ENCODE assay signal across 24 mouse cellular contexts in the genomic region with DNA sequence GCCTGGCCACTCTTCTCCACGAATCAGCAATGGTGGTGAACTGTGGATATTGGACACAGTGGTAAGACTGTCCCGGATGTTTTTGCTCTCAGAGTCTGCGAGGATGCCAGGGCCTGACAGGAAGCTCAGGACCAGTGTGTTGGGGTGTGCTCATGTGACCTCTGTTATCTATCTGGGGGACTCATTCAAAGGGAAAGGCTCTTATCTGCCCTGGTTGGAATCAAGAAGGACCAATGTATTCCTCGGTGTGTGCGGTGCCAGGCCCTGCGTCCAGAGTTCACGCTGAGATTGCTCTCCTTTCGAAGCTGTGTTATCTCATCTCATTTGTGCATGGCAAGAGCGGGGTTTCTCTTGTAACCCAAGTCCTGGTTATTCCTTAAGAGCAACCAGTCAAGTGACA. TPM values are rescaled to one million over a fixed set of nuclear protein-coding genes. Genes with fewer than 3 reads are reported as not detected.
DNase-seq lines count a peak whose midpoint lies in the region; ATAC-seq and TF ChIP-seq lines count a peak whose summit lies in the region.
"Had no signal": no experiment of that assay in that cellular context is flagged by ENCODE, and none has a peak within 500 bp of the region (broad histone marks: within the 10 kb centered on the region; RNA-seq: fewer than 3 reads in every experiment).

No protein-coding gene starts in this region.

- no peak for TF ChIP-seq CTCF in liver, postnatal 0 days (IDR thresholded peaks at IDR 0.05; ENCODE audit: low read depth)
- no peak for TF ChIP-seq CTCF in intestine, postnatal 0 days (IDR thresholded peaks at IDR 0.05; ENCODE audit: low read depth)

- H3K4me2 ChIP-seq in liver, postnatal 0 days (ENCODE audit: low read depth, low read length): peak overlapping the region; percentile 31
- H3K4me2 ChIP-seq in liver, embryonic 12.5 days: no peak overlapping the region
- no peak overlapping the region for H3K4me2 ChIP-seq in intestine, postnatal 0 days (replicated peaks; ENCODE audit: low read depth)
- no peak overlapping the region for H3K4me2 ChIP-seq in midbrain, embryonic 11.5 days
- H3K4me2 ChIP-seq in forebrain, embryonic 13.5 days: no peak overlapping the region
- H3K4me2 ChIP-seq: heart, embryonic 11.5 days; hindbrain, embryonic 12.5 days; hindbrain, embryonic 15.5 days had no signal

- H3K9me3 ChIP-seq in liver, postnatal 0 days (ENCODE audit: low read length): no peaks in the 10 kb centered on the region
- H3K9me3 ChIP-seq in liver, embryonic 12.5 days (replicated peaks): no peaks in the 10 kb centered on the region
- H3K9me3 ChIP-seq in intestine, postnatal 0 days (ENCODE audit: control insufficient read depth): no peaks in the 10 kb centered on the region
- no peaks in the 10 kb centered on the region for H3K9me3 ChIP-seq in midbrain, embryonic 11.5 days (ENCODE audit: control insufficient read depth, low read length)
- no peaks in the 10 kb centered on the region for H3K9me3 ChIP-seq in forebrain, embryonic 13.5 days (replicated peaks)
- H3K9me3 ChIP-seq: forebrain, embryonic 10.5 days; G1E; hindbrain, embryonic 12.5 days; hindbrain, embryonic 15.5 days had no signal

- ATAC-seq in liver, postnatal 0 days: no peak
- ATAC-seq in liver, embryonic 12.5 days: no peak
- peak; percentile 55 for ATAC-seq in intestine, postnatal 0 days
- ATAC-seq in midbrain, embryonic 11.5 days (ENCODE audit: low FRiP score): no peak
- no peak for ATAC-seq in forebrain, embryonic 13.5 days
- ATAC-seq: forebrain, embryonic 14.5 days; forebrain, postnatal 0 days; Patski had no signal

- peak overlapping the region; percentile 95 for H3K27ac ChIP-seq in liver, postnatal 0 days (ENCODE audit: low read depth)
- H3K27ac ChIP-seq in liver, embryonic 12.5 days: no peak overlapping the region
- H3K27ac ChIP-seq in intestine, postnatal 0 days (ENCODE audit: low read depth, low read length): peak overlapping the region; percentile 65
- H3K27ac ChIP-seq in midbrain, embryonic 11.5 days (ENCODE audit: low read depth, low read length): no peak overlapping the region
- H3K27ac ChIP-seq in forebrain, embryonic 13.5 days: no peak overlapping the region
- H3K27ac ChIP-seq: forebrain, embryonic 10.5 days; gastrocnemius, adult 2 months; heart, adult 2 months; hindbrain, embryonic 12.5 days; hindbrain, embryonic 15.5 days had no signal

- H3K4me3 ChIP-seq in liver, postnatal 0 days (ENCODE audit: low read depth, low read length): no peak overlapping the region
- H3K4me3 ChIP-seq in liver, embryonic 12.5 days: no peak overlapping the region
- H3K4me3 ChIP-seq in intestine, postnatal 0 days (ENCODE audit: low read depth, low read length): no peak overlapping the region
- no peak overlapping the region for H3K4me3 ChIP-seq in midbrain, embryonic 11.5 days (ENCODE audit: low read depth, low read length)
- H3K4me3 ChIP-seq in forebrain, embryonic 13.5 days: no peak overlapping the region
- H3K4me3 ChIP-seq: forebrain, embryonic 10.5 days; gastrocnemius, adult 2 months; heart, adult 2 months; hindbrain, embryonic 12.5 days; hindbrain, embryonic 15.5 days had no signal

- H3K4me1 ChIP-seq in liver, postnatal 0 days (ENCODE audit: insufficient read depth): peaks cover 6% of the 10 kb centered on the region
- H3K4me1 ChIP-seq in liver, embryonic 12.5 days: no peaks in the 10 kb centered on the region
- peaks cover 7% of the 10 kb centered on the region; the same call in 1 of the 2 replicates for H3K4me1 ChIP-seq in intestine, postnatal 0 days (replicated peaks; ENCODE audit: control insufficient read depth, insufficient read depth, low read length)
- H3K4me1 ChIP-seq in midbrain, embryonic 11.5 days (ENCODE audit: control insufficient read depth, insufficient read depth, low read length): no peaks in the 10 kb centered on the region
- H3K4me1 ChIP-seq in forebrain, embryonic 13.5 days: no peaks in the 10 kb centered on the region
- H3K4me1 ChIP-seq: forebrain, embryonic 10.5 days; hindbrain, embryonic 12.5 days; hindbrain, embryonic 15.5 days had no signal

- no peak for TF ChIP-seq EP300 in liver, postnatal 0 days (IDR thresholded peaks at IDR 0.05; ENCODE audit: low read depth)

- DNase-seq in kidney, adult 18-20 months: peak; percentile 30
- no peak for DNase-seq in kidney, postnatal 10 days
- DNase-seq in liver, postnatal 0 days: no peak
- no peak for DNase-seq in midbrain, embryonic 11.5 days (ENCODE audit: low spot score, missing footprints)
- DNase-seq: adrenal gland, adult 2 months; adrenal gland, postnatal 14 days; B cell, adult 2 months; cerebellum, adult 11-12 months; cerebellum, adult 9-10 months; cerebellum, postnatal 14 days; forebrain, postnatal 0 days; gastrocnemius, adult 2 months; gastrocnemius, postnatal 14 days had no signal

- H3K9ac ChIP-seq in liver, postnatal 0 days (replicated peaks): no peak overlapping the region
- no peak overlapping the region for H3K9ac ChIP-seq in liver, embryonic 12.5 days
- H3K9ac ChIP-seq in intestine, postnatal 0 days (ENCODE audit: low read depth, low read length): no peak overlapping the region
- H3K9ac ChIP-seq in midbrain, embryonic 11.5 days (ENCODE audit: low read length): no peak overlapping the region
- H3K9ac ChIP-seq in forebrain, embryonic 13.5 days: no peak overlapping the region
- H3K9ac ChIP-seq: forebrain, postnatal 0 days; hindbrain, embryonic 12.5 days; hindbrain, embryonic 15.5 days had no signal

- WGBS in liver, postnatal 0 days (ENCODE audit: insufficient replicate concordance): 55% methylated on average over 9 of the region's 9 CpGs
- WGBS in liver, embryonic 12.5 days (ENCODE audit: insufficient replicate concordance): 69% methylated on average over 9 of the region's 9 CpGs
- 43% methylated on average over 9 of the region's 9 CpGs for WGBS in intestine, postnatal 0 days
- 95% methylated on average over 9 of the region's 9 CpGs for WGBS in midbrain, embryonic 11.5 days
- WGBS in forebrain, embryonic 13.5 days: 91% methylated on average over 9 of the region's 9 CpGs

- H3K27me3 ChIP-seq in liver, postnatal 0 days (ENCODE audit: insufficient read depth, low read length): no peaks in the 10 kb centered on the region
- H3K27me3 ChIP-seq in liver, embryonic 12.5 days (replicated peaks): no peaks in the 10 kb centered on the region
- no peaks in the 10 kb centered on the region for H3K27me3 ChIP-seq in intestine, postnatal 0 days (replicated peaks; ENCODE audit: control insufficient read depth, insufficient read depth, low read length)
- no peaks in the 10 kb centered on the region for H3K27me3 ChIP-seq in midbrain, embryonic 11.5 days (ENCODE audit: control insufficient read depth, insufficient read depth, low read length)
- H3K27me3 ChIP-seq in forebrain, embryonic 13.5 days: no peaks in the 10 kb centered on the region
- H3K27me3 ChIP-seq: hindbrain, embryonic 12.5 days; hindbrain, embryonic 15.5 days; Patski had no signal

- H3K36me3 ChIP-seq in liver, postnatal 0 days (replicated peaks; ENCODE audit: insufficient read depth, low read length): peaks cover 3% of the 10 kb centered on the region; the same call in 1 of the 2 replicates
- no peaks in the 10 kb centered on the region for H3K36me3 ChIP-seq in liver, embryonic 12.5 days
- peaks cover 3% of the 10 kb centered on the region; the same call in 1 of the 2 replicates for H3K36me3 ChIP-seq in intestine, postnatal 0 days (ENCODE audit: control insufficient read depth, insufficient read depth)
- H3K36me3 ChIP-seq in midbrain, embryonic 11.5 days (ENCODE audit: control insufficient read depth, insufficient read depth, low read length): no peaks in the 10 kb centered on the region
- no peaks in the 10 kb centered on the region for H3K36me3 ChIP-seq in forebrain, embryonic 13.5 days (ENCODE audit: poor library complexity, severe bottlenecking)
- H3K36me3 ChIP-seq: forebrain, embryonic 10.5 days; G1E; hindbrain, embryonic 12.5 days; hindbrain, embryonic 15.5 days had no signal

RNA-seq across cellular contexts. Expression of a gene that starts 37.1 kb away (rescaled TPM):
- polyA plus RNA-seq in liver, postnatal 0 days (2015; fragmentation: Nextera tagmentation; extraction: Ambion mirVana): 12.9 and 14.1 TPM in 2 replicates
- 28.6 and 29.4 TPM in 2 replicates for polyA plus RNA-seq in liver, embryonic 12.5 days (2016; fragmentation: Nextera tagmentation; extraction: Ambion mirVana)
- 48.6 and 49.9 TPM in 2 replicates for polyA plus RNA-seq in intestine, postnatal 0 days (2015; fragmentation: Nextera tagmentation; extraction: Ambion mirVana)
- 18.1 and 21.8 TPM in 2 replicates for polyA plus RNA-seq in midbrain, embryonic 11.5 days (2014; fragmentation: Nextera tagmentation; extraction: Ambion mirVana)
- 17.8 and 18.7 TPM in 2 replicates for polyA plus RNA-seq in forebrain, embryonic 13.5 days (2015; fragmentation: Nextera tagmentation; extraction: Ambion mirVana)

RNA-seq across cellular contexts. Expression of a gene that starts 39.6 kb away (rescaled TPM):
- 169 and 185 TPM in 2 replicates for polyA plus RNA-seq in liver, postnatal 0 days (2015; fragmentation: Nextera tagmentation; extraction: Ambion mirVana)
- 5.7 TPM in 2 replicates for polyA plus RNA-seq in liver, embryonic 12.5 days (2016; fragmentation: Nextera tagmentation; extraction: Ambion mirVana)
- polyA plus RNA-seq in intestine, postnatal 0 days (2015; fragmentation: Nextera tagmentation; extraction: Ambion mirVana): 14.3 and 21.0 TPM in 2 replicates
- polyA plus RNA-seq in midbrain, embryonic 11.5 days (2014; fragmentation: Nextera tagmentation; extraction: Ambion mirVana): 0.62 and 0.92 TPM in 2 replicates
- polyA plus RNA-seq in forebrain, embryonic 13.5 days (2015; fragmentation: Nextera tagmentation; extraction: Ambion mirVana): 0.44 and 0.63 TPM in 2 replicates
- polyA plus RNA-seq: G1E had no signal

RNA-seq across cellular contexts. Expression of a gene that starts 47.1 kb away (rescaled TPM):
- 0.02 TPM in 1 of 2 replicates, not detected in the other for polyA plus RNA-seq in liver, postnatal 0 days (2015; fragmentation: Nextera tagmentation; extraction: Ambion mirVana)
- polyA plus RNA-seq in liver, embryonic 12.5 days (2016; fragmentation: Nextera tagmentation; extraction: Ambion mirVana): 0.07 and 0.12 TPM in 2 replicates
- polyA plus RNA-seq in intestine, postnatal 0 days (2015; fragmentation: Nextera tagmentation; extraction: Ambion mirVana): 0.07 and 0.12 TPM in 2 replicates
- 0.07 and 0.15 TPM in 2 replicates for polyA plus RNA-seq in midbrain, embryonic 11.5 days (2014; fragmentation: Nextera tagmentation; extraction: Ambion mirVana)
- polyA plus RNA-seq in forebrain, embryonic 13.5 days (2015; fragmentation: Nextera tagmentation; extraction: Ambion mirVana): not detected in 2 replicates
- polyA plus RNA-seq: G1E; hindbrain, embryonic 12.5 days had no signal

RNA-seq across cellular contexts. Expression of a gene that starts 57.7 kb away (rescaled TPM):
- 16.2 and 17.6 TPM in 2 replicates for polyA plus RNA-seq in liver, postnatal 0 days (2015; fragmentation: Nextera tagmentation; extraction: Ambion mirVana)
- polyA plus RNA-seq in liver, embryonic 12.5 days (2016; fragmentation: Nextera tagmentation; extraction: Ambion mirVana): 5.2 and 6.0 TPM in 2 replicates
- 8.6 and 10.4 TPM in 2 replicates for polyA plus RNA-seq in intestine, postnatal 0 days (2015; fragmentation: Nextera tagmentation; extraction: Ambion mirVana)
- polyA plus RNA-seq in midbrain, embryonic 11.5 days (2014; fragmentation: Nextera tagmentation; extraction: Ambion mirVana): 1.9 and 2.4 TPM in 2 replicates
- 2.9 and 3.4 TPM in 2 replicates for polyA plus RNA-seq in forebrain, embryonic 13.5 days (2015; fragmentation: Nextera tagmentation; extraction: Ambion mirVana)

Comparison
In these comparisons a context has a peak if more than half of its experiments do, and no peak if none do; other contexts are left out.
1. H3K27ac ChIP-seq: peak in liver, postnatal 0 days (single experiment) and intestine, postnatal 0 days (single experiment); none in liver, embryonic 12.5 days (single experiment), midbrain, embryonic 11.5 days (single experiment) and forebrain, embryonic 13.5 days (single experiment).